Mouse (Mus musculus) left cerebral cortex, postnatal 25 days (tissue): ENCODE measurements at regions not wholly inside any gene's neighbourhood (a gene's known extent, or its start where the extent isn't known, plus 50 kb on each side); places are given as distances from the start of the nearest gene placed in this dataset.
"Not testable (repeated sequence)": the region's sequence is repeated elsewhere in the genome, so short reads cannot be mapped to it uniquely, and the experiment has no call there.

Source experiments
- DNase-seq, 2 experiments: peaks; one replicate each; pipeline ENCODE4 v3.0.0; 2022; ENCODE audit warnings: low spot score in 2 of 2, mixed read lengths in 1 of 2
- intact Hi-C: fragments of 180-260 bp; cut with DNase I; formaldehyde crosslinking; loops from one replicate; pipeline ENCODE4 v1.15.1; 2025

DNA sequence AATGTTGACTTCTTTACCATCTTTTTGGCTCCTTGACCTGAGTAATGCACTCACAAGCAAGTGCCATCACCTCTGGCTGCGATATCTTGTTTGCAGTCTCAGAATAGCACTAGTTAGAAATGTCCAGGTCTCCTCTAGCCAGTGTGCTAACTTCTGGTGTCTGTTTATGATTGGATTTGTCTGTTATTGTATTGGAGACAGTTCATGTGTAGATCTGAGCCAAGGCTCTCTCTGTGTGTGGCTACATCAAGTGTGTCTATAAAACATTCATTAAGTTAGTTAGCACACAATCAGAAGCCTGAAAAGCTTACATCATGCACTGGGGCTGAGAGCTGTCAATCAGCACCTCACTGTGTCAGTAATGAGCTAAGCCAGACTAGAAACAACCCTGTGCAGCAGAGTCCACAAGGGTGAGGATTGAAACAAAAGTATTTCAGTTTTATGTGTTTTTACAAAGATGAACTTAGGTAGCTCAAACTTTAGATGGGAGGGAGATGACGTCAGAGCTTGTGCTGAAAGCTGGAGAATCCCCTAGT is 214.5 kb downstream of the Fam76b start:
- intact Hi-C loops, result no loop called here

DNA sequence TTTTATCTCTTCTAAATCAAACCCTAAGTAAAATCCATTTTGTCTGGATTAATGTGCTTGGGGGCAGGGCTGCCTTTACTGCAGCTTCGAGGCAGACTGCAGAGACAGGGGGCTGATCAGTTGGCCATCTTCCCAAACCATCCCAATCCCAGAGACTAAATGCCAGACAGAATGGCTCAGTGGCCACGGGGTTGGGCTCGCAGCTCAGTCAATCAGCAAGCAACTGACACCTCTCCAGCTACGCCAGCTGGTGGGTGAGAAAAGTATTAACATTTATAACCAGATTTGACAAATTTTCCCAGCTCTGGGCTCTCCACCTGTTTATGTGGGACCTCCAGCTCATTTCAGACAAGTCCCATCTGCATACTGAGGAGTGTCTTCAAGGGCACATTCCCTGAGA is 220.7 kb downstream of the Fam76b start:
- intact Hi-C loops, result no loop called here
- DNase-seq, result no peak

More for the DNA sequence above, 214.5 kb downstream of the Fam76b start:
- DNase-seq, result no peak

DNA sequence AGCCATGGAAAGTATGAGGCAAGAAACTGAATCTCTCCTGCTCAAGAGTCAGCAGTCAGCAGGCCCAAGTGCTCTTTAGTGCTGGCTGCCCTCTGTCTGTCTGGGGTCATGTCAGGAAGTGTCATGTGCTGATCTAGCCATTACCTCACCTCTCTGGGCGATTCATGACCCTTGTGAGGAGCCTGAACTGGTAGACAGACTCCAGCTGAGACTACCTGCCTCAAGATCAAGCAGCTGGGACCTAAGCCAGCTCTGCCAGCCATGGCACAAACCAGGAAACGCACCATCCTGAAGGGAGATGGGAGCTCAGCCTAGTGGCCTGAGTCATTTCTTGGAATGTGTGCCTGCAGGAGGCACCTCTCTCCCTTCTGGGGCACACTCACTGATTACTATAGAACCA is 221.2 kb upstream of the Sesn3 start:
- no peak for DNase-seq

DNA sequence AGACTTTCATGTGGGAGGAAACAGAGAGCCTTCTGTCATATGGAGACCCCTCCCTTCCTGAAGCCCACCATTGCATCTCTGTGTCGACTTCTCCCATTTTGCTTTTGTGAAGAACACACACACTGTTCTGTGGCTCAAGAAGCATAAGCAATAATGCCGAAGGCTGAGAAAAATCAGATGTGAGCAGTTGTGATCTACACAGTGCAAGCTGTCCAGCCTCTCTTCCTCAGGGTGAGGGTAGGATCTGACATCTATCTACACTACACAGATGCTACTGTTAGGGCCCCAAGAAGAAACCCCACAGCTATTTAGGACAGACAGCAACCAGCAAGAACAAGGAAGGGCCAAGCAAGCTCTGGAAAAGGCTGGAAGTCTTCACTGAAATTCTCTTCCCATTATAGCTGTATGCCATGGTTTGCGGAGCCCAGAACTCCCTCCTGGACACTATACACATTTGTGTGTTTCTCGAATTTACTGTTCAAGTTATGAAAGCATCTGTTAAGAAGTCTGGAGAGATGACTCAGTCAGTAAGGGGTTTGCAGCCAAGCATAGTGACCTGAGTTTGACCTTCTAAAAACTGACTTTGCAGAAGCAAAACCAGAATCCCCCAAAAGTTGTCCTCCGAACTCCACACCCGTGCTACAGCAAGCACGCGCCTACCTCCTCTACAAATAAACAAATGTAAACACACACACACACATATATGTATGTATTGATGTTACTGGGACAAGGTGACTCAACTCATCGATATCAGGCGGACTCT is 218.3 kb upstream of the Sesn3 start:
- intact Hi-C loops, result loop anchor here (5.0 kb wide), 1 partner anchor 221 kb away; the partner anchor contains the start of gene Sesn3
- no peak for DNase-seq

More for the DNA sequence above, 221.2 kb upstream of the Sesn3 start:
- intact Hi-C loops, result no loop called here

DNA sequence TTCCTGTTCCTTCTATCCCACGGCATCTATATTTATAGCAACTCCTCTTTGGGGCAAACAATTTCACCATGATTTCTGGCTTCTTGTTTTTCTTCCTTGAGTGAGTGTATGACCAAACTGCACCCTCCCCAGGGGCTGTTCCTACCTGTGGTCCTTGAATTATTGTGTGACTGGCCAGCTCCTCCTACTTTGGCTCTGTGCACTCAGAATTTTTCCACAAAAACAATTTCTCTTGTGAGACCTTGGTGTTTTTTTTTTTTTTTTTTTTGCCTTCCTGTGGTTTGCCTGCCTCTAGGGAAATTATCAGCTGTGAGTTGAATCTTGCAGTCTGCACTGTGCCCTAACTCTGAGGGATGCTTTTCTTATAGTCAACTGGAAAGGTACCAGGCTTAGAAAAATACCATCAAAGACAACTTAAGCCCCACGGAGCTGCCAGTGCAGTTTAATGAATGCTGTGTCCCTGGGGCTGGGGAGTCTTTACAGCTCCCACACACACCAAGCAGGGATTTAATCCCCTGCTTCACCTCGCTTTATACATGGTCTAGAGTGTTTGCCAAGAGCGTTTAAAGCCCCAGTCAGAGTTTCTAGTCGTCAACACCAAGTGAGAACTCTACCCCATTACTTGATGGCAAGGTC is 216.2 kb upstream of the Sesn3 start:
- intact Hi-C loops, result loop anchor here (5.0 kb wide), 1 partner anchor 219 kb away; the partner anchor contains the start of gene Sesn3
- peak in 1 of 2 experiments; percentile 27 for DNase-seq

DNA sequence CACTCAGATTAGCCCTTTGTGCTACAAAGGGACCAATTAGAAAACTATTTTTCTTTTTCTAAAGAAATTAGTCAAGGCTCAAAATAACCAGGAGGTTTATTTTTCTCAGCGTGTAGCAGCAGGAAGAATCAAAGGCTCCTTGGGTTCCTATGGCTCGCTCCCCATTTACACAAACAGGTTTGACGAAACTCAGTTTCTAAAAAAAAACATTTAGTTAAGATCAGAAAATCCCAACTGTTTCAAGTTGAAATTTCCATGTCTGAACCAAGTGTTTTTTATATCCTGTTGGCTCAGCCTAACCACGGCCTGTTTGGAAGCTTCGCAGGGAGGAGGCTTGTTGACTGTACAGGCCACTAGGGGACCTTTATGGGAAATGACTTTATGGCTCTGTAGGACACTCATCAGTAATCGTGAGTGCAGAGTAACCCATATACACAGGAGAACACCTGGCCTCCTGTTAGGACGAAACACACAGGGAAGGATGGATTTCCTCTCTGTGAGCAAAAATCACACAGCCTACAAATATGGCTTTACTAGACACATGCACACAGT is 215.6 kb upstream of the Sesn3 start:
- intact Hi-C loops, result loop anchor here (5.0 kb wide), 1 partner anchor 218 kb away; the partner anchor contains the start of gene Sesn3
- DNase-seq, result peak in 1 of 2 experiments; percentile 54

DNA sequence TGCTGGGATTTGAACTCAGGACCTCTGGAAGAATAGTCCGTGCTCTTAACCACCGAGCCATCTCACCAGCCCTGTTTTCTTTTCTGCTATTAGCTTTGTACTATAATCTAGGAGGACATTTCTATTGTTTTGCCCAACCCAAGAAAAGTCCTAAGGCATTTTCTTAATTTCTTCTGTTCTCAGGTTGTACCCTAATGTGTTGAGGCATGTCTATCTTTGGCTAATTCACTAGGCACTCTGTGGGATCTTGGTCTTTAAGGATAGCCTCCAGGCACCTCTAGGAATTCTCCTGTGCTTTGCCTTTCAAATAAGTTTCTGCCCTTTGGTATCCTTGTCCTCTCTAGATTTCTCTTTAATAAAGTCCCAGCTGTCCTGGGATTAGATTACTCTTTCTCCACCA is 214.6 kb upstream of the Sesn3 start:
- no peak for DNase-seq
- intact Hi-C loops, result no loop called here

DNA sequence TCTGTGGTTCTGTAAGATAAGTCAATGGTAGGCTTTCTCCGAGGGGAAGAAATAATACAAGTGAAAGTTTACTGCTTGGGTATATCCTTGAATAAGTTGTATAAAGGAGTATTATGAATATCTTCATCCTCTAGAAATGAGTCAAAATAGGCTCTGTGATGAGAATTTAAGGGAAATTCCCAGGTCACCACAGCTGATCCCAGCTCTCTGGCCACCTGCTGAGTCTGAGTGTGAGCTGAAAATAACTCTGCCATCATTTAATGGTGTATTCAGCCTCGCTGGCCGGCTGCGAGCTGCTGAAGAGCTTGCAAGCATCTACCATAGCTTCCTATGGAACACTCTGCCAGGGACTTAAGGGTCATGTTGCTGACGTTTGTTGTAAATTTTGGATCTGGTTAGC is 213.5 kb upstream of the Sesn3 start:
- no peak for DNase-seq
- intact Hi-C loops, result no loop called here

DNA sequence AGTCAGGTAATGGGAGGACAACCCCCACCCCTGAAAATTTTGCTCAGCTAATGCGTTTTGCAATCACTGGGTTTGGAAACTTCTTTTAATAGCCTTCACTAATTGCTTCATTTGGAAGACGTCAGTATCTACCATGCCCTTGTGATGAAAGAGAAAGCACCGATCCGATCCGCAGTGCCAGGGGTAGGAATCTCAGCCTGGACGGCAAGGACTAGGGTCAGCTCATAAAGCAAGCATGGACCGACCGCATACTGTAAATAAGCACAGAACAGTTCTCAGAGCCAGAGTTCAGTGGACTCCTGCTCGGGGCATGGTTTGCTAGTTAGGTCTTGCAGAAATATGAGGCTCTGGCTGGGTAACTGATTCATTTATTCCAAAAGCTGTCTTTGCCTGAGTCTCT is 213.0 kb upstream of the Sesn3 start:
- intact Hi-C loops, result no loop called here
- no peak for DNase-seq

DNA sequence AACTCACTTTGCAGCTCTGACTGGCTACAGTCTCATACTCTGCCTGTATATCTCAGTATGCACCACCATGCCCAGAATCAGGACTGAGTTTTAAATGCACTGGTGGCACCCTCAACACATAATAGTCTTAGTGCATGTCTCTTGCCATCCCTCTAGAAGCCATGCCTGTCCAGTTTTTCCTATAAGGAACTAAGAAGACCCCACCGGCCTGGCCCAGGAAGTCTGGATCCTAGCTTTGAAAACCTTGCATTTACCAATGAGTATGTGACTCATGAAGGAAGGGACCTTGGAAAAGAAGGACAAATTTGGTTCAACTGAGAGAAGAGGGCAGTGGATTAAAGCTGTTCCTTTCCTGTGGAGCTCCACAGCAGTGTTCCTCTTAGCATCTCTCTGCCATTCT is 212.2 kb upstream of the Sesn3 start:
- intact Hi-C loops, result no loop called here
- no peak for DNase-seq

DNA sequence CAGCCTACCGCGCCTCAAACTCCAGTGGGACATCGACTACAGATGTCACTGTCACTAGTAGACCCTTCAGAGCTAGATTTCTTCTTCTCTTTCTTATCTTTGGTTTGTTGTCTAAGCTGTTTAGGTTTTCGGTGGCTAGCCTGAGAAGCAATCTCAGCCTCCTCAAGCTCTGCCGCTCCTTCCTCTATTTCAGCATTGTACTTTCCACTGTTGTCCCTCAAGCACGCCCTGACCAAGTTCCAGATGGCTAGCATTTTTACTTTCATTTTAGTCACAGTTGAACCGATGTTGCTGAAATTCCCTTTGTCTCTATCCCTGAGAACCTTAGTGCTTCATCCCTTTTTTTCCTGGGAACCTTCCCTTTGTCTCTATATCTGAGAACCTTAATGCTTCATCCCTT is 208.1 kb upstream of the Sesn3 start:
- intact Hi-C loops, DNase-seq: not testable (repeated sequence)

DNA sequence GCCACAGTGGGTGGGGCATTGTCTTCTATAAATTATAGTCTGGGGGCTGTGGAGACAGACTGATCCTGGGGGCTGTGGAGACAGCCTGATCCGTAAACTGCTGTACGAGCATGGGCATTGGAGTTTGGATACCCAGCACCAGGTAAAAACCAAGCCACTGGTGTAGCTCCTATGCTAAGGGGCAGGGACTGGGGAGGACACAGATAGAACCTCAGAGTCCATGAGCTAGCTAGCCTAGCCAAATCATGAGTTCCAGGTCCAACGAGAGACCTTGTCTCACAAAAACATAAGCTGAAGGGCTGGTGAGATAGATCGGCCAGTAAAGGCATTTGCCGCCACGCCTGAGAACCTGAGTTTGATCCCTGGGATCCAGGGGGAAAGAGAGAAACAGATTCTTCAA is 205.8 kb upstream of the Sesn3 start:
- DNase-seq, result no peak
- intact Hi-C loops, result no loop called here

DNA sequence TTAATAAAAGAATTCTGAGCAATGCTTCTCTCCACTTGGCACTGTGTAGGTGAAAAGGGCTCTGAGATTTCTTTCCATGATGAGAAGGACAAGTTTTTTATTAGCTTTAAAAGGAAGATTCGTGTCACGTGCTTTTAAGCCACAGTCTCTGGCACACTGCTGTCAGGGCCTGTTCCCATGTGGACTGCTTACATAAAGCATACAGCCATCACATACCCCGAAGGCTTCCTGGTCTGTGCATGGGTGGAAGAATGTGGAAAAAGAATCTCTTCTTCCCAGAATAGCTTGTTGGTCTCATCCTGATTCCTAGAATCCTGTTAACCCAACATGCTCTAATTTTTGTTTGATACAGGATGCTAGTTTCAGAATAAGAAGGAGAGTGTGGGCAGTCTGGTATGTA is 205.1 kb upstream of the Sesn3 start:
- peak in 1 of 2 experiments; percentile 45 for DNase-seq
- intact Hi-C loops, result no loop called here

DNA sequence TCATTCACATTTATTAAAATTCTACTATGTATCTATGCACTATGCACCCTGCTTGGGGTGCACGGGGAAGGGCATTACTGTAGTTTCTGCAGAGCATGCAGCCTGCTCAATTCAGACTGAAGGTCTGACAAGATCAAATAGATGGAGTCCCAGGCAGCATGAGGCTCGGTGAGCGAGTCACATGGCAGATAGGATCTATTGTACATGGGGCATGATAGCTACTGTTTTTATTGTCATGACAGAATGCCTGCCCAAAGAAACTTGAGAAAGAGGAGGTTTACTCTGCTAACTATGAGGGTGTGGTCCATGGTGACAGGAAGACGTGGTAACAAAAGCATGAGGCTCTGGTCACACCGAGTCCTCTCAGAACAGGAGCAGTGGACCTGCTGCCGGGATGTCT is 203.1 kb upstream of the Sesn3 start:
- DNase-seq, result no peak
- intact Hi-C loops, result no loop called here

DNA sequence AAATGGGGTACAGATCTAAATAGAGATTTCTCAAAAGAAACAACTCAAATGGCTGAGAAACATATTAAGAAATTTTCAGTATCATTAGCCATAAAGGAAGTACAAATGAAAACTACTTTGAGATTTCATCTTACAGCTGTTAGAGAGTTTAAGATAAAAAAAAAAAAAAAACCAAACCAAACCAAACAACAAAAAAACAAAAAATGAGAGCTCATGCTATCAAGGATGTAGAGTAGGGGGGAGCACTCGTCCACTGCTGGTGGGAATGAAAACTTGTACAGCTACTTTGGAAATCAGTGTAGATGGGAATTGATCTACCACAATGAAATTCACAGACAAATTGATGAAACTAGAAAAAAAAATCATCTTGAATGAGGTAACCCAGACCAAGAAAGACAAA is 201.9 kb upstream of the Sesn3 start:
- intact Hi-C loops, result no loop called here
- DNase-seq, result no peak

DNA sequence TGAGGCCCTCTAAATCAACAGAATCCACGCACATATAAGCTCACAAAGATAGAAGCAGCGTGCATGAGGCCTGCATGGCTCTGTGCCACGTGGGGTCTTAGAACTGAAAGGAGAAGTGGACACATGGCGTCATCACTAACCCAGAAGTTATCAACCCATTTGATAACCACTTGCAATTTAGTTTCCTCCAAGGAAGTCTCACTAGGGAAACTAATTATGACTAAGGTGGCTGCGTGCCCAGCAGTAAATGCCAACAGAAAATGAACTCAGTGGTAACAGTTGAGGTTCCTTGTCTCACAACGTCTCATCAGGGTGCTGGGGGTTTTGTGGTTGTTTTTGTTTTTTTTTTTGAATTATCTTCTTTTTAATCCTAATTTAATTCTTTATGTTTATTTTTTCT is 200.6 kb upstream of the Sesn3 start:
- intact Hi-C loops, result no loop called here
- DNase-seq, result no peak

DNA sequence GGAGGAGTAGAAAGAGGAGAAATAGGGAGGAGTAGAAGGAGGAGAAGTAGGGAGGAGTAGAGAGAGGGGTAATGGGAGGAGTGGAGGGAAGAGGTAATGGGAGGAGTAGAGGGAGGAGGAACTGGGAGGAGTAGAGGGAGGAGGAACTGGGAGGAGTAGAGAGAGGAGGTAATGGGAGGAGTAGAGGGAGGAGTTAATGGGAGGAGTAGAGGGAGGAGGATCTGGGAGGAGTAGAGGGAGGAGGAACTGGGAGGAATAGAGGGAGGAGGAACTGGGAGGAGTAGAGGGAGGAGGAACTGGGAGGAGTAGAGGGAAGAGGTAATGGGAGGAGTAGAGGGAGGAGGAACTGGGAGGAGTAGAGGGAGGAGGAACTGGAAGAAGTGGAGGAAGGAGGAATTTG is 200.0 kb upstream of the Sesn3 start:
- intact Hi-C loops, DNase-seq: not testable (repeated sequence)

DNA sequence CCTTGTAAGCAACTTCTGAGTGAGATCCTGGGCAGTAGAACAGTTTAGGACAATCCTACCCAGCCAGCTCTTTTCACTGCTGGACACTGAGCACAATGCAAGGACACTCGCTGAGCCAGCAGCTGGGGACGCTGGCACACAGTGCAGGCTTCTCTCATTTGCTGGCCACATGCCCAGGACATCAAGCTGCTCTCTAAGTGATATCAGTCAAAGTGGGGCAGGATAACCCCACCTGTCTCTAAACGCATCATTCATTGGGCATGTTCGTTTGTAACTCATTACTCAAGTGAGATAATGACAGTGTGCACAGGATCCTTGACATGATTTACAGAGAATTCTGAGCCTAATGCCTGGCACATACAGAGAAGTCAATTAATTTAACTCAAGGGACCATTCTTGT is 199.4 kb upstream of the Sesn3 start:
- intact Hi-C loops, result no loop called here
- DNase-seq, result peak; percentile 45

DNA sequence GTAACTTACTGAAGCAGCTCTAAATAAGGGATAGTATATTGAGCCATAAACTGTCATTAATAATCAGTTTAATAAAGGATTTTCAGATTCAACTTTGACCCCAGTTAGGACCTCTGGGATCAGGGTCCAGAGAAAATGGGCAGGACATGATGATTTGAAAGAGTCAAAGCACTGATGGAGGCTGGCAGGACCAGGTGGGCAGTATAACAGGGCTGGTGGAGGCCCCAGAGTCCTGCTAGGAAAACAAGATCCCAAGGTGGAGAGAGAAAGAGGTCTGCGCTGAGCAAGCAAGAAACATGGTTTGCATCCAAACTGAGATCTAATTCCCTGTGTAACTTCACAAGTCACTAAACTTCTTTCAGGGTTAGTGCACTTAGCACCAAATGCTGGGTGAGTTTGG is 199.0 kb upstream of the Sesn3 start:
- intact Hi-C loops, result no loop called here
- no peak for DNase-seq

DNA sequence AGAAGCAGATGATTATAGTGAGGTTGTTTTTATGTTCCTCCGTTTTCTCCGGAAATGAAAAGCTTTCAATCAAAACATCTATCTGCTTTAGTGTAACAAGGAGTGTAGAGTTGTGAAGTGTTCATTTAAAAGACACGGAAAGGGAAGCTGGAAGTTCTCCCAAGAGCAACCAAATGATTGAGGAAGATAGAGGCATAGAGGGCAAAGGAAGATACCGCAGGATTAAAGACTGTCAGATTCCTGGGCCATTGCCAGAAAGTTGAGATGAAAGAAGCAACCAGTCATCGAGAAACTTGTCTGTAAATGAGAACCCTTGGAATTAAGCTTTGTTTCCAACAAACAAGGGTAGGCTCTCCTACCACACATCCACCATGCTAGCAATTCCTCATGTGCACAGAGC is 198.1 kb upstream of the Sesn3 start:
- intact Hi-C loops, result no loop called here
- no peak for DNase-seq

DNA sequence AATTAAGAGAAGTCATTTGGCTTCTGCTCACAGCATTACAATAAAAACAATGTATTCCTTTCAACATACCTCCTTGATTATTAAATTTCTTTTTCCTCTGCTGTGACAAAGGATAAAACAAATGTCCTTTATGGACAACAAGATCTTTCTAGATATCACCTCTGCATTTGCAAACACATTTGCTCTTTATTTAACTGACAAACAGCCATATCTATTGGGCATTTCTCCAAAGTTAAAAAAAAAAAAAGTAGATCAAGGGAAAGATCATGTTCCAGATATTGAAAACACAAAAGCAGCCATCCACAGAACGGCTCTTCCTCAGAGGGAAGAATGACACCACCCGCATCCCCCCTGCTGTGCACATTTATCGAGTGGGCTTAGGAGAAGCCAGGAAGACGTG is 193.7 kb upstream of the Sesn3 start:
- DNase-seq, result no peak

More for the DNA sequence above, 193.7 kb upstream of the Sesn3 start:
- intact Hi-C loops, result loop anchor here (10.0 kb wide), 1 partner anchor 194 kb away; the partner anchor contains the start of gene Sesn3
